In genomic region chr1:39906921-39907320, GRCm38 (mm10) we compare ENCODE assay signal across 8 mouse cellular contexts. TPM values are rescaled to one million over a fixed set of nuclear protein-coding genes. Genes with fewer than 3 reads are reported as not detected.
DNase-seq lines count a peak whose midpoint lies in the region; ATAC-seq lines count a peak whose summit lies in the region.
"Had no signal": no experiment of that assay in that cellular context is flagged by ENCODE, and none has a peak within 500 bp of the region (broad histone marks: within the 10 kb centered on the region; RNA-seq: fewer than 3 reads in every experiment).

No protein-coding gene starts in this region.

- 55% methylated on average over 11 of the region's 11 CpGs for whole genome bisulfite sequencing in intestine, embryonic 15.5 days
- WGBS in intestine, embryonic 16.5 days = 50% methylated on average over 11 of the region's 11 CpGs
- WGBS in limb, embryonic 15.5 days = 44% methylated on average over 11 of the region's 11 CpGs

- H3K4me1 ChIP-seq in intestine, embryonic 15.5 days (replicated peaks) = peaks cover 40% of the 10 kb centered on the region
- H3K4me1 ChIP-seq in intestine, embryonic 16.5 days (ENCODE audit: control insufficient read depth, insufficient read depth, low read length) = peaks cover 44% of the 10 kb centered on the region
- H3K4me1 ChIP-seq in limb, embryonic 15.5 days = peaks cover 59% of the 10 kb centered on the region

- no peak overlapping the region for H3K4me3 ChIP-seq in intestine, embryonic 15.5 days (replicated peaks)
- H3K4me3 ChIP-seq in intestine, embryonic 16.5 days (ENCODE audit: low read length) = no peak overlapping the region
- no peak overlapping the region for H3K4me3 ChIP-seq in limb, embryonic 15.5 days

- H3K36me3 ChIP-seq in intestine, embryonic 15.5 days = no peaks in the 10 kb centered on the region
- no peaks in the 10 kb centered on the region for H3K36me3 ChIP-seq in intestine, embryonic 16.5 days (ENCODE audit: control insufficient read depth, insufficient read depth, low read length)
- peaks cover 17% of the 10 kb centered on the region; the same call in 1 of the 2 replicates for H3K36me3 ChIP-seq in limb, embryonic 15.5 days

- no peaks in the 10 kb centered on the region for H3K27me3 ChIP-seq in intestine, embryonic 15.5 days (replicated peaks)
- H3K27me3 ChIP-seq in intestine, embryonic 16.5 days (replicated peaks; ENCODE audit: control insufficient read depth, insufficient read depth, low read length) = no peaks in the 10 kb centered on the region
- no peaks in the 10 kb centered on the region for H3K27me3 ChIP-seq in limb, embryonic 15.5 days

- H3K9me3 ChIP-seq in intestine, embryonic 15.5 days = no peaks in the 10 kb centered on the region
- H3K9me3 ChIP-seq in intestine, embryonic 16.5 days (ENCODE audit: control insufficient read depth, low read length) = no peaks in the 10 kb centered on the region
- H3K9me3 ChIP-seq in limb, embryonic 15.5 days = no peaks in the 10 kb centered on the region

- peak; percentile 60 for DNase-seq in ES-CJ7 (ENCODE audit: low read depth, low spot score)
- DNase-seq in brain, adult 2 months (ENCODE audit: low read depth, low spot score) = peak; percentile 20
- DNase-seq in spleen, postnatal 36 days (ENCODE audit: low spot score in 2 of 2) = no peak

- H3K27ac ChIP-seq in intestine, embryonic 15.5 days = no peak overlapping the region
- no peak overlapping the region for H3K27ac ChIP-seq in intestine, embryonic 16.5 days (ENCODE audit: low read length)
- H3K27ac ChIP-seq in limb, embryonic 15.5 days = peak overlapping the region; percentile 23; the same call in 1 of the 2 replicates

- H3K4me2 ChIP-seq in intestine, embryonic 15.5 days (replicated peaks) = peak overlapping the region; percentile 10; the same call in 1 of the 2 replicates
- no peak overlapping the region for H3K4me2 ChIP-seq in intestine, embryonic 16.5 days (ENCODE audit: low read depth, low read length)
- H3K4me2 ChIP-seq in limb, embryonic 15.5 days = no peak overlapping the region; the same call in 1 of the 2 replicates

- no peak for ATAC-seq in intestine, embryonic 15.5 days
- ATAC-seq in intestine, embryonic 16.5 days = no peak
- ATAC-seq in limb, embryonic 15.5 days (ENCODE audit: insufficient number of reproducible peaks, low FRiP score, low TSS enrichment, low read depth) = no peak
- no peak for ATAC-seq in megakaryocyte, adult 5-6 weeks (ENCODE audit: poor library complexity, severe bottlenecking)
- ATAC-seq: activated CD4-positive, CD25-positive, alpha-beta regulatory T cell, adult 4 months had no signal

- H3K9ac ChIP-seq in intestine, embryonic 15.5 days = no peak overlapping the region
- H3K9ac ChIP-seq in intestine, embryonic 16.5 days (ENCODE audit: low read depth, low read length) = no peak overlapping the region
- H3K9ac ChIP-seq in limb, embryonic 15.5 days = no peak overlapping the region

RNA-seq across cellular contexts. Expression of gene Map4k4, which starts 6.2 kb away (rescaled TPM):
- 20.0 and 25.5 TPM in 2 replicates for polyA plus RNA-seq in intestine, embryonic 15.5 days (2015; fragmentation: Nextera tagmentation; extraction: Ambion mirVana)
- polyA plus RNA-seq in intestine, embryonic 16.5 days (2015; fragmentation: Nextera tagmentation; extraction: Ambion mirVana) = 10.1 TPM in 2 replicates
- 29.5 and 32.7 TPM in 2 replicates for polyA plus RNA-seq in limb, embryonic 15.5 days (2015; fragmentation: Nextera tagmentation; extraction: Ambion mirVana)
- 52.1 and 52.3 TPM in 2 replicates for total RNA-seq in megakaryocyte, adult 5-6 weeks (2015)
- total RNA-seq in megakaryocyte, adult 5-6 weeks (2017) = 190 and 228 TPM in 2 replicates

Comparison
In these comparisons a context has a peak if more than half of its experiments do, and no peak if none do; other contexts are left out.
1. DNase-seq: peak in ES-CJ7 (single experiment) and brain, adult 2 months (single experiment); none in spleen, postnatal 36 days (0 of 2).